Mouse (Mus musculus): ENCODE data around the gene Sh3bp2.

DNA sequence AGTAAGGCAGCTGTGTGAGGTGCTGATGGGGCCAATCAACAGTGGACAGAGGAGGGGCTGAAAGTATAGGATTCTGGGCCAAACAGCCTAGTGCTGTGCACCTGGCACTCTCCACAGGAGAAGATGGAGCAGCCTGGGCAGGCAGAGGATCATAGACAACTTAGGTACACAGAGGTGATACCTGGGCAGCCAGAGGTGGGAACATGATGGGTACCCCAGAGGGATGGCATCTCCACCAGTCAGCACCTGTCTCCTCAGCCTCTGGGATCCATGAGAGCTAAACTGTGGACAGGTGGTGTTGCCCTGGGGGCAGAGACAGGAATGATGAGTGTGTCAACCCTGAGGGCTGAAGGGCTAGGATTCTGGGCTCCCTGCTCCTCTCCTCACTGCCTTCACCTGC lies 1.1 kb upstream of the Sh3bp2 start:
- TF ChIP-seq POLR2A (IDR thresholded peaks at IDR 0.05; ENCODE audit: insufficient read length, low read depth): no peak
- no peak for TF ChIP-seq POLR2AphosphoS2 (IDR thresholded peaks at IDR 0.05; ENCODE audit: insufficient read length, low read depth)
- no peak for TF ChIP-seq MAX (IDR thresholded peaks at IDR 0.05; ENCODE audit: low read depth)
- no peak for TF ChIP-seq MYOD1 (IDR thresholded peaks at IDR 0.05; ENCODE audit: control insufficient read depth in 1 of 3, insufficient read length in 2 of 3, low read depth in 2 of 3)
- TF ChIP-seq CEBPB (IDR thresholded peaks at IDR 0.05; ENCODE audit: insufficient read depth, poor library complexity, severe bottlenecking): no peak
- no peak for TF ChIP-seq MYOG (IDR thresholded peaks at IDR 0.05; ENCODE audit: control insufficient read depth in 1 of 3, insufficient read depth in 1 of 3, insufficient read length in 2 of 3, low read depth in 2 of 3)
- no peak for TF ChIP-seq E2F4 (IDR thresholded peaks at IDR 0.05; ENCODE audit: insufficient read depth)
